Mouse (Mus musculus) brain, embryonic 14.5 days (tissue): ENCODE measurements around the gene Siglecg.

Experiments
- CTCF ChIP-seq: fragments of 200-500 bp; IDR thresholded peaks from 2 replicates; pipeline ENCODE4 v1.5.1; 2012; ENCODE audit warnings: inconsistent platforms, mild to moderate bottlenecking, moderate library complexity, borderline replicate concordance; ENCODE audit not compliant: insufficient read depth, insufficient read length; ENCODE audit errors: extremely low read depth
- POLR2A ChIP-seq: fragments of 200-500 bp; IDR thresholded peaks from 2 replicates; pipeline ENCODE4 v1.6.1; 2012; ENCODE audit warnings: mild to moderate bottlenecking, inconsistent platforms, borderline replicate concordance; ENCODE audit not compliant: poor library complexity, insufficient read depth, insufficient read length, severe bottlenecking; ENCODE audit errors: extremely low read depth

DNA sequence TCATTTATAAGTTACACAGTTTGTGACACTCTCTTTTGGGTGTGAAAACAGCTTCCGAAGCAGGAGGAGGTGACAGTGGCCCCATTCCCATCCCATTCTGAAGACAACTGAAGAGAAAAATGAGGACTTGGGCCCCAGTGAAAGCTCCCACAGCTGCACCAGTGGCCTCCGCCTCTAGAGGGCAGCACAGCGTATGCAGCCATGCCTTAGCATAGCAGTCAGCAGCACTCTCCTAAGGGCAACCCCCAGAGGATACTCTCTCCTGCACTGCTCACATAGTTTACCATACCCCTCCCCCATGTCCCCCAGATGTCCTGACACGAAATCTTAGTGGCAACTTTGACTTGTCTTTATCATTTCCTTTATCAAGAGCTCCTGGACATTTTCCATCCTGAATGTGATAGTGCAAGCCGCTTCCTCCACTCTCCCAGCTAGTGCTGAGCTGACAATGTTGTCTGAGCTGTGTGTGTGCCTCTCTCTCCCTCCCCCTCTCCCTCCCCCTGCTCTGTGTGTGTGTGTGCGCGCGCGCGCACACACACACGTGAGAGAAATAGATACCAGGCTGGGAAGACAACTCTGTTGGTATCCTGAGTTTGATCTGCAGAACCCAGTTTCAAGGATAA, 15.1 kb downstream of the Siglecg start:
- TF ChIP-seq CTCF (peak; percentile 95), POLR2A (no peak)
